Mouse (Mus musculus) spleen, adult 2 months (tissue): ENCODE measurements around the gene Hes1. TPM values are rescaled to one million over a fixed set of nuclear protein-coding genes. Genes with fewer than 3 reads are reported as not detected.

Source experiments
- DNase-seq, 2 experiments: peaks; one replicate each; pipeline versions ENCODE4 v3.0.0 to v3.0.0-alpha.2; 2012 to 2021; ENCODE audit warnings: low spot score in 2 of 2, low read depth in 1 of 2
- H3K27ac ChIP-seq: fragments of 200-500 bp; 2 replicates; pipeline ENCODE4 v1.5.1; 2012; ENCODE audit warnings: low read length, inconsistent platforms; ENCODE audit not compliant: insufficient read depth
- H3K27me3 ChIP-seq: fragments of 200-500 bp; 2 replicates; pipeline ENCODE4 v1.6.1; 2012; ENCODE audit warnings: mild to moderate bottlenecking, moderate library complexity, low read length, inconsistent platforms; ENCODE audit not compliant: control insufficient read depth, insufficient read depth
- H3K36me3 ChIP-seq: fragments of 200-500 bp; 2 replicates; pipeline ENCODE4 v1.6.1; 2012; ENCODE audit warnings: mild to moderate bottlenecking, low read length, inconsistent platforms; ENCODE audit not compliant: control insufficient read depth, insufficient read depth
- H3K4me1 ChIP-seq: fragments of 200-500 bp; 2 replicates; pipeline ENCODE4 v1.6.1; 2011; ENCODE audit warnings: inconsistent platforms; ENCODE audit not compliant: control insufficient read depth, insufficient read depth, insufficient read length
- H3K4me3 ChIP-seq: fragments of 200-500 bp; 2 replicates; pipeline ENCODE4 v1.5.1; 2011; ENCODE audit warnings: mild to moderate bottlenecking, inconsistent platforms; ENCODE audit not compliant: insufficient read depth, insufficient read length; ENCODE audit errors: extremely low read depth
- CTCF ChIP-seq: fragments of 200-500 bp; IDR thresholded peaks from 2 replicates; pipeline ENCODE4 v1.5.1; 2011; ENCODE audit warnings: mild to moderate bottlenecking, inconsistent platforms; ENCODE audit not compliant: insufficient read depth, insufficient read length, insufficient replicate concordance; ENCODE audit errors: extremely low read depth
- POLR2A ChIP-seq: fragments of 200-500 bp; IDR thresholded peaks from 2 replicates; pipeline ENCODE4 v1.6.1; 2011; ENCODE audit warnings: low read depth, low read length, inconsistent platforms
- WGBS: fragments of 180-500 bp; shearing (Covaris S2); methylation state at CpG from one replicate; pipeline ENCODE4 v1.1.7; 2018; 5-methylcytosine and 5-hydroxymethylcytosine counted together
- polyA plus RNA-seq: library from polyadenylated mRNA; depleted of rRNA; stranded (reverse); fragments of >200 nt; gene quantifications from 2 replicates; pipeline ENCODE4 v1.2.3, GENCODE M21; 2012

The Hes1 gene
- polyA plus RNA-seq, 1 experiment = 94.1 TPM

- 2% methylated on average over 74 of the region's 82 CpGs for WGBS
- DNase-seq = peak in 1 of 2 experiments; percentile 72
- Histone ChIP-seq H3K4me3 (peak overlapping the region; percentile 58), H3K36me3 (peaks cover 6% of the 10 kb centered on the region), H3K27me3 (no peaks in the 10 kb centered on the region; the same call in 1 of the 2 replicates), H3K27ac (peak overlapping the region; percentile 86), H3K4me1 (peaks cover 16% of the 10 kb centered on the region; the same call in 1 of the 2 replicates)
- TF ChIP-seq POLR2A (no peak), CTCF (no peak)
These were observed 6.0 kb downstream of the Hes1 start for GRCm38 (mm10) chr16:30069950-30070770.

GRCm38 (mm10) chr16:30070771-30071191, 6.6 kb downstream of the Hes1 start:
- no peak for DNase-seq
- peak overlapping the region; percentile 63 for H3K27ac ChIP-seq
- 26% methylated on average over 12 of the region's 12 CpGs for WGBS
- H3K27me3 ChIP-seq = no peaks in the 10 kb centered on the region; the same call in 1 of the 2 replicates
- H3K36me3 ChIP-seq = peaks cover 6% of the 10 kb centered on the region
- peak overlapping the region; percentile 58; the same call in 1 of the 2 replicates for H3K4me3 ChIP-seq
- H3K4me1 ChIP-seq = peaks cover 16% of the 10 kb centered on the region; the same call in 1 of the 2 replicates
- TF ChIP-seq POLR2A (no peak), CTCF (peak; percentile 12; the same call in 1 of the 2 replicates)

GRCm38 (mm10) chr16:30073317-30073716, 9.1 kb downstream of the Hes1 start:
- H3K4me3 ChIP-seq = no peak overlapping the region
- H3K27ac ChIP-seq = no peak overlapping the region
- TF ChIP-seq POLR2A (no peak), CTCF (no peak)
- H3K4me1 ChIP-seq = peaks cover 9% of the 10 kb centered on the region; the same call in 1 of the 2 replicates
- no peak for DNase-seq
- H3K27me3 ChIP-seq = no peaks in the 10 kb centered on the region; the same call in 1 of the 2 replicates
- no peaks in the 10 kb centered on the region for H3K36me3 ChIP-seq
- WGBS = 82% methylated on average over 1 of the region's 1 CpGs

- H3K4me1 ChIP-seq = no peaks in the 10 kb centered on the region
- WGBS = 79% methylated on average over 4 of the region's 4 CpGs
- H3K27ac ChIP-seq = no peak overlapping the region
- no peaks in the 10 kb centered on the region for H3K27me3 ChIP-seq
- no peaks in the 10 kb centered on the region for H3K36me3 ChIP-seq
- no peak overlapping the region for H3K4me3 ChIP-seq
- DNase-seq = no peak
- no peak for TF ChIP-seq CTCF
- TF ChIP-seq POLR2A = no peak
These were observed 17.3 kb downstream of the Hes1 start for GRCm38 (mm10) chr16:30081498-30081897.

GRCm38 (mm10) chr16:30081980-30082379, 17.8 kb downstream of the Hes1 start:
- DNase-seq = no peak
- TF ChIP-seq CTCF (no peak), POLR2A (no peak)
- H3K27ac ChIP-seq = no peak overlapping the region

GRCm38 (mm10) chr16:30082965-30083364, 18.8 kb downstream of the Hes1 start:
- no peaks in the 10 kb centered on the region for H3K27me3 ChIP-seq
- no peak for DNase-seq
- 96% methylated on average over 8 of the region's 8 CpGs for WGBS
- no peaks in the 10 kb centered on the region for H3K4me1 ChIP-seq
- no peak for TF ChIP-seq CTCF
- no peak for TF ChIP-seq POLR2A
- H3K27ac ChIP-seq = no peak overlapping the region
- H3K4me3 ChIP-seq = no peak overlapping the region
- no peaks in the 10 kb centered on the region for H3K36me3 ChIP-seq

More at GRCm38 (mm10) chr16:30081980-30082379, 17.8 kb downstream of the Hes1 start:
- 94% methylated on average over 4 of the region's 4 CpGs for WGBS
- Histone ChIP-seq H3K27me3 (no peaks in the 10 kb centered on the region), H3K4me1 (no peaks in the 10 kb centered on the region), H3K4me3 (no peak overlapping the region), H3K36me3 (no peaks in the 10 kb centered on the region)

- no peaks in the 10 kb centered on the region for H3K27me3 ChIP-seq
- no peaks in the 10 kb centered on the region for H3K36me3 ChIP-seq
- H3K4me1 ChIP-seq = no peaks in the 10 kb centered on the region
- TF ChIP-seq POLR2A (no peak), CTCF (no peak)
- no peak overlapping the region for H3K27ac ChIP-seq
- 67% methylated on average over 3 of the region's 3 CpGs for WGBS
- DNase-seq = no peak
- H3K4me3 ChIP-seq = no peak overlapping the region
These were observed 19.4 kb downstream of the Hes1 start for GRCm38 (mm10) chr16:30083536-30083935.
